Mouse (Mus musculus) stomach, postnatal 0 days (tissue): ENCODE results near the gene Hoxa5.

Experiments
- CTCF ChIP-seq: IDR thresholded peaks from 2 replicates; pipeline ENCODE4 v1.5.1; 2016; ENCODE audit warnings: antibody characterized with exemption, low read depth, mild to moderate bottlenecking, moderate library complexity
- EP300 ChIP-seq: optimal IDR thresholded peaks from 2 replicates; pipeline ENCODE3; 2016; ENCODE audit warnings: antibody characterized with exemption

- TF ChIP-seq CTCF (no peak), EP300 (no peak)
Observed at GRCm38 (mm10) chr6:52201269-52201668, 3.1 kb downstream of the Hoxa5 start.
